Mouse (Mus musculus) embryonic facial prominence, embryonic 12.5 days (tissue): Measurements from ENCODE around the gene Tecta. TPM values are rescaled to one million over a fixed set of nuclear protein-coding genes. Genes with fewer than 3 reads are reported as not detected.
A peak's percentile ranks its signal among the peaks of the same experiment; 100 is the strongest.

ENCODE experiments used
- ATAC-seq: fragments of 200-750 bp; cut with Nextera tagmentation; 2 replicates; pipeline ENCODE4 v1.8.0; 2017; ENCODE audit not compliant: insufficient number of reproducible peaks, insufficient read depth, low FRiP score, low TSS enrichment
- H3K27ac ChIP-seq: fragments of 300-500 bp; sonication (generic); 2 replicates; pipeline ENCODE4 v1.5.1; 2016; ENCODE audit warnings: mild to moderate bottlenecking
- H3K27me3 ChIP-seq: fragments of 300-500 bp; sonication (generic); 2 replicates; pipeline ENCODE4 v1.6.1; 2016; ENCODE audit warnings: mild to moderate bottlenecking, moderate library complexity
- H3K36me3 ChIP-seq: fragments of 300-500 bp; sonication (generic); 2 replicates; pipeline ENCODE4 v1.6.1; 2016; ENCODE audit warnings: mild to moderate bottlenecking
- H3K4me1 ChIP-seq: fragments of 300-500 bp; sonication (generic); 2 replicates; pipeline ENCODE4 v1.6.1; 2016
- H3K4me2 ChIP-seq: fragments of 300-500 bp; sonication (generic); replicated peaks from 2 replicates; pipeline ENCODE4 v1.6.1; 2016; ENCODE audit warnings: mild to moderate bottlenecking, moderate library complexity
- H3K4me3 ChIP-seq: fragments of 300-500 bp; sonication (generic); 2 replicates; pipeline ENCODE4 v1.5.1; 2016; ENCODE audit warnings: mild to moderate bottlenecking
- H3K9ac ChIP-seq: fragments of 300-500 bp; sonication (generic); 2 replicates; pipeline ENCODE4 v1.6.1; 2016; ENCODE audit warnings: mild to moderate bottlenecking, moderate library complexity
- H3K9me3 ChIP-seq: fragments of 300-500 bp; sonication (generic); 2 replicates; pipeline ENCODE4 v1.6.1; 2016; ENCODE audit warnings: mild to moderate bottlenecking, moderate library complexity
- WGBS: fragments of 180-500 bp; shearing (Covaris S2); methylation state at CpG from one replicate; pipeline ENCODE4 v1.1.7; 2016; 5-methylcytosine and 5-hydroxymethylcytosine counted together
- polyA plus RNA-seq: library from polyadenylated mRNA; unstranded; fragments of >200 nt; fragmentation: Nextera tagmentation; extraction: Ambion mirVana; gene quantifications from 2 replicates; pipeline ENCODE4 v1.2.1, GENCODE M21; 2016

The Tecta gene
- polyA plus RNA-seq, 1 experiment from 2014 or later = 0.35 TPM

DNA sequence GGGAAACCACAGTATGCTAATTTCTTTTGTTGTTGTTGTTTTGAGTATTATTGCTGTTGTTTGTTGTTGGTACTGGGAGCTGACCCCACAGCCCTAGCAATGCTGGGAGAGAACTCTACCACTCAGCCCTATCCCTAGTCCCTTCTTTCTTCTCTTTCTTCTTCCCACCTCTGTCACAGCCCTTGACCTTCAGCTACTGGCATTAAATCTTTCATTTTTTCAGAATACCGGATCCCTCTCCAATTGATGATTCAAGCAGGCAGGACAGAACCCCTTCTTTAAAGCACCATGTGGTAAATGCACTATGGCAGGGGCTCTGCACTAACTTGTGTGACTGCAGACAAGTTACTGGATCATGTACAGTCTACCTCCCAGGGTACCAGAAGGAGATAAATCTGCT, 63.2 kb downstream of the Tecta start:
- no peaks in the 10 kb centered on the region for H3K27me3 ChIP-seq
- H3K27ac ChIP-seq = no peak overlapping the region
- 0 out of 2 replicates have a peak, but pooled peaks cover 2% of the 10 kb centered on the region for H3K4me1 ChIP-seq
- no peak overlapping the region for H3K4me2 ChIP-seq
- no peak overlapping the region for H3K9ac ChIP-seq
- WGBS = 75% methylated on average over 1 of the region's 1 CpGs
- H3K9me3 ChIP-seq = no peaks in the 10 kb centered on the region
- ATAC-seq = no peak
- no peak overlapping the region for H3K4me3 ChIP-seq
- H3K36me3 ChIP-seq = no peaks in the 10 kb centered on the region

GRCm38 (mm10) chr9:42334885-42335284, 64.8 kb downstream of the Tecta start:
- Histone ChIP-seq H3K9me3 (no peaks in the 10 kb centered on the region), H3K4me1 (0 out of 2 replicates have a peak, but pooled peaks cover 2% of the 10 kb centered on the region), H3K4me2 (no peak overlapping the region), H3K36me3 (no peaks in the 10 kb centered on the region), H3K4me3 (no peak overlapping the region), H3K27ac (no peak overlapping the region), H3K27me3 (no peaks in the 10 kb centered on the region), H3K9ac (no peak overlapping the region)
- 92% methylated on average over 3 of the region's 3 CpGs for WGBS
- ATAC-seq = no peak

DNA sequence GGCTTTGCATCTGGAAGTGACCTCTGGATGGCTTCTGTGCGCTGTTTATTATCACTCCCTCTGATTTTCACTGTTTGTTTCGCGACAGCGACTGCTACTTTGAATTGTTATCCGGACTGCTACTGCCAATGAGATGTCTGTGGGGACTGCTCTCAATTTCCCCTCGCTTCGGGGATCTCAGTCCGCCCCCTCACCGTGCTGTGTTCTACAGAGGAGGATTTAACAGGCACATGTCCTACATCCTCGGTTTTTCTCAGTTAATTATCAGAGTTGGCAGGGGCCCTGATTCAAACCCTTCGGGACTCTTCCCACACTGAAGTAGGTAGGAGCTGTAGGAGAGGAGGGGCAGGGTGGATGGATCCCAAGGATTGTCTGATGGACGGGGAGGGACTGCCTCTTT, 67.0 kb downstream of the Tecta start:
- ATAC-seq = no peak
- Histone ChIP-seq H3K4me1 (no peaks in the 10 kb centered on the region), H3K27ac (no peak overlapping the region), H3K9me3 (no peaks in the 10 kb centered on the region), H3K4me3 (no peak overlapping the region), H3K4me2 (no peak overlapping the region), H3K9ac (no peak overlapping the region), H3K27me3 (no peaks in the 10 kb centered on the region), H3K36me3 (no peaks in the 10 kb centered on the region)
- WGBS = 73% methylated on average over 12 of the region's 12 CpGs

DNA sequence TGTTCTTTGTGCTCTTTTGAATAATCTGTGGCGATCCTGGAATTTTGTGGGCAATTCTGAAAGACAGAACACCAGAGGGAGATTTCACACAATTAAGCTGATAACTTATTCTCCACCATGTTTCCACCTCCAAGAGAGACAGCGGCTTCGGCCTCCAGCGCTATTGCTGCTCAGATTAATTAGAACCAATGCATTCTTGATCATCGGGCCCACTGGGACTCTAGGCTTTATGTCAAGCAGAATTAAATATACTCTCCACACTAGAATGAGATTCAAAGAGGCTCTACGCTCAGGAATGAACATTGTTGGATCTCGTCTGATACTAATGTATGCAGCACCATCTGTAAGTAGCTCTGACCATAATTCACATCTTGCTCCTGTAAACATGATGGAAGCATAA, 68.4 kb downstream of the Tecta start:
- Histone ChIP-seq H3K9me3 (no peaks in the 10 kb centered on the region), H3K4me3 (no peak overlapping the region), H3K4me2 (no peak overlapping the region), H3K4me1 (no peaks in the 10 kb centered on the region), H3K9ac (no peak overlapping the region), H3K27ac (no peak overlapping the region), H3K27me3 (no peaks in the 10 kb centered on the region), H3K36me3 (no peaks in the 10 kb centered on the region)
- WGBS = 90% methylated on average over 7 of the region's 7 CpGs
- no peak for ATAC-seq

GRCm38 (mm10) chr9:42329753-42330152, 70.0 kb downstream of the Tecta start:
- H3K4me1 ChIP-seq = no peaks in the 10 kb centered on the region
- no peaks in the 10 kb centered on the region for H3K9me3 ChIP-seq
- peaks cover 5% of the 10 kb centered on the region; the same call in 1 of the 2 replicates for H3K27me3 ChIP-seq
- ATAC-seq = no peak
- no peak overlapping the region for H3K27ac ChIP-seq
- H3K4me3 ChIP-seq = no peak overlapping the region
- 77% methylated on average over 9 of the region's 9 CpGs for WGBS
- H3K36me3 ChIP-seq = no peaks in the 10 kb centered on the region
- H3K4me2 ChIP-seq = no peak overlapping the region
- no peak overlapping the region for H3K9ac ChIP-seq

- Histone ChIP-seq H3K4me3 (no peak overlapping the region), H3K27me3 (peaks cover 7% of the 10 kb centered on the region; the same call in 1 of the 2 replicates), H3K27ac (no peak overlapping the region), H3K36me3 (no peaks in the 10 kb centered on the region), H3K4me2 (no peak overlapping the region), H3K9ac (no peak overlapping the region), H3K4me1 (no peaks in the 10 kb centered on the region), H3K9me3 (no peaks in the 10 kb centered on the region)
- no peak for ATAC-seq
- WGBS = 25% methylated on average over 11 of the region's 11 CpGs
These were observed 72.9 kb downstream of the Tecta start for GRCm38 (mm10) chr9:42326688-42327440.

DNA sequence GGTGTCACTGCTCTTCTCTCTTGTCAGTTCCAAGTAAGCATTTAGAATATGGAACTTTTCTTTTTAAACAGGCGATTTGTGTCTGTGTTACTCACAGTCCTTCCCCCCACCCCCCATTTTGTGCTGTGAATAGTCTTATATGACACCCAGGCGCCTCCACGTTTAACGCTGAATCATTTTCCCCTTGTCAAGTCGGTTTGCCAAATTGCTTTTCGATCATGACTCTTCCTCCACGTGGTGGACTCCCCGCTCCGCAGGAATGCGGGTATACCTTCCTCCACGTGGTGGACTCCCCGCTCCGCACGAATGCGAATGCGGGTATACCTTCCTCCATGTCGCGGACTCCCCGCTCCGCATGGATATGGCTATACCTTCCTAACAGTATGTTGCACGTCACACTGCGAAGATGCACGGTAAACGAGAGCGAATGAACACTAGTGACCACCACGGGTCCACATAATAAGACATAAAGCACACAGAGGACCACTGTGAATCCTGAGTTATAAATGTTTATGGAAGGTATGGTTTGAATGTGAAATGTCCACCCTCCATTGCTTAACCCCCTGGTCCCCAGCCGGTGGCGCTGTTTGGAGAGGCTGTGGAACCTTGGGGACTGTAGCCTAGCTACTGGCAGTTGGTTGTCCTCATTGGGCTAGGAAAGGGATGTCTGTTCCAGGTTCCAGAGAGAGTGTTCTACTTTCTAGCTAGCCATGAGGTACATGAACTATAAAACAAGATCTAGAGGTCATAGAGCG, 74.9 kb downstream of the Tecta start:
- ATAC-seq = no peak
- WGBS = 54% methylated on average over 29 of the region's 29 CpGs
- H3K27me3 ChIP-seq = peaks cover 7% of the 10 kb centered on the region; the same call in 1 of the 2 replicates
- no peaks in the 10 kb centered on the region for H3K9me3 ChIP-seq
- H3K4me3 ChIP-seq = no peak overlapping the region
- no peak overlapping the region; the same call in 1 of the 2 replicates for H3K4me2 ChIP-seq
- H3K27ac ChIP-seq = no peak overlapping the region
- H3K36me3 ChIP-seq = no peaks in the 10 kb centered on the region
- no peaks in the 10 kb centered on the region for H3K4me1 ChIP-seq
- H3K9ac ChIP-seq = no peak overlapping the region

DNA sequence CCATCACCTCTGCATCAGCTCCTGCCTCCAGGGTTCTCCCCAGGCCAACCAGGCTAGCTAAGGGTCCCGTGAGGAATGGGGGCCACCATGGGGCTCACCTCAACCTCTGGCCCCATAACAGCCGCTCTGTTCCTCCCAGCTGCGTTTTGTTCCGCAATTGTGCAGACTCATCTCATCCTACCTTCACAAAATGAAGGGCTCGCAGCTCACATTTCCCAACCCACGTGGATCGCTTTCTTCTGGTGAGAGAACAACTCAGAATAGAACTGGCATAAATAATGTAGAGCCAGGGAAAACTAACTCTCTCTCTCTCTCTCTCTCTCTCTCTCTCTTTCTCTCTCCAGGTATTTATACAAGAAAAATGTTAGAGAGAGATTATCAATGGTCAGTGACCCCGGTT, 76.5 kb downstream of the Tecta start:
- H3K9ac ChIP-seq = no peak overlapping the region
- H3K4me1 ChIP-seq = no peaks in the 10 kb centered on the region
- ATAC-seq = no peak
- H3K9me3 ChIP-seq = no peaks in the 10 kb centered on the region
- 82% methylated on average over 8 of the region's 8 CpGs for WGBS
- H3K36me3 ChIP-seq = no peaks in the 10 kb centered on the region
- H3K27me3 ChIP-seq = peaks cover 7% of the 10 kb centered on the region; the same call in 1 of the 2 replicates
- no peak overlapping the region for H3K4me3 ChIP-seq
- no peak overlapping the region for H3K27ac ChIP-seq
- no peak overlapping the region for H3K4me2 ChIP-seq

GRCm38 (mm10) chr9:42321442-42321841, 78.3 kb downstream of the Tecta start:
- 92% methylated on average over 2 of the region's 2 CpGs for WGBS
- H3K36me3 ChIP-seq = no peaks in the 10 kb centered on the region
- H3K4me2 ChIP-seq = no peak overlapping the region
- H3K9ac ChIP-seq = no peak overlapping the region
- no peaks in the 10 kb centered on the region for H3K4me1 ChIP-seq
- H3K9me3 ChIP-seq = no peaks in the 10 kb centered on the region
- no peak for ATAC-seq
- no peak overlapping the region for H3K4me3 ChIP-seq
- no peak overlapping the region for H3K27ac ChIP-seq
- H3K27me3 ChIP-seq = peaks cover 7% of the 10 kb centered on the region; the same call in 1 of the 2 replicates

DNA sequence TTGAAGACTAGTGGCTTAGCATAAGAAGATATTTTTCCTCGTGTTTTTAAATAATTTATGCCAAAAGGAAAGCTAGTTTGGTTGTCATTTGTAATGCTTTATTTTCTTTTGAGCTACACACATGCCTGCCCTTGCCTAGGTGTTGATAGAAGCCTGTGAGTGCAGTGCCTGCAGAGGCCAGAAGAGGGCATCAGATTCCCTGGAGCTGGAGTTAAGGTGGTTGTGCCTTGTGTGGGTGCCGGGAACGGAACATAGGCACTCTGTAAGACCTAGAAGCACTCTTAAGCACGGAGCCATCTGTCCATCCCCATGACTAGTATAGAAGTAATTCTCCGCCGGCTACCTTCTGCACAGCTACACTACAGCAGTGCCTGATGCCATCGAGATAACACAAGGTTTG, 79.1 kb downstream of the Tecta start:
- WGBS = 94% methylated on average over 7 of the region's 7 CpGs

GRCm38 (mm10) chr9:42318455-42318987, 81.2 kb downstream of the Tecta start:
- Histone ChIP-seq H3K4me3 (no peak overlapping the region), H3K27me3 (no peaks in the 10 kb centered on the region), H3K27ac (no peak overlapping the region), H3K4me1 (no peaks in the 10 kb centered on the region), H3K36me3 (no peaks in the 10 kb centered on the region), H3K4me2 (no peak overlapping the region), H3K9ac (no peak overlapping the region), H3K9me3 (no peaks in the 10 kb centered on the region)
- 82% methylated on average over 9 of the region's 9 CpGs for WGBS
- no peak for ATAC-seq

More for the DNA sequence above, 79.1 kb downstream of the Tecta start:
- H3K27me3 ChIP-seq = peaks cover 7% of the 10 kb centered on the region; the same call in 1 of the 2 replicates
- no peak overlapping the region for H3K27ac ChIP-seq
- H3K4me2 ChIP-seq = no peak overlapping the region
- no peaks in the 10 kb centered on the region for H3K4me1 ChIP-seq
- no peak overlapping the region for H3K9ac ChIP-seq
- no peak overlapping the region for H3K4me3 ChIP-seq
- no peaks in the 10 kb centered on the region for H3K36me3 ChIP-seq
- no peaks in the 10 kb centered on the region for H3K9me3 ChIP-seq
- no peak for ATAC-seq

DNA sequence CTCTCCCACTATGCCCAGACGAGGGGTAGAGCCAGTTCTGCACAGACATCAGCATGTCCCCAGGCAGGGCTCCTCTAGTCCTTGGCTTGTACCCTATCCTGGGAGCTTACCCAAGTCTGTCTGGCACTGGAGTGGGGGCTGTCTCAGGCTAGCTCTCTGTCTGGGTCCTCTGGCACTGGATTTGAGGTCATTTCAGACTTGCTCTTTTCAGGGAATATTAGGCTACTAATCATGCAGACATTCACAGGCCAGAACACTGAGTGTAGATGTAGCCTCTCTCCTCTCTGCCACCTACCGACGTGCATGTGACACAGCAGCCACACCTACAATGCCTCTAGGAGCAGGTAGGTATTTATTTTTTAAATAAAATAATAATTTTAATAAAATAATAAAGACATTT, 82.4 kb downstream of the Tecta start:
- H3K27ac ChIP-seq = no peak overlapping the region

More for the DNA sequence above, 82.4 kb downstream of the Tecta start:
- no peak overlapping the region for H3K4me3 ChIP-seq
- H3K4me1 ChIP-seq = no peaks in the 10 kb centered on the region
- 49% methylated on average over 3 of the region's 3 CpGs for WGBS
- H3K27me3 ChIP-seq = no peaks in the 10 kb centered on the region
- no peak overlapping the region for H3K4me2 ChIP-seq
- no peak overlapping the region for H3K9ac ChIP-seq
- ATAC-seq = peak; percentile 47; the same call in 1 of the 2 replicates
- no peaks in the 10 kb centered on the region for H3K9me3 ChIP-seq
- no peaks in the 10 kb centered on the region for H3K36me3 ChIP-seq
